Mouse (Mus musculus): ENCODE measurements around the gene Nlrc5.
"Not testable (repeated sequence)": the region's sequence is repeated elsewhere in the genome, so short reads cannot be mapped to it uniquely, and the experiment has no call there.

Gene Nlrc5

DNA sequence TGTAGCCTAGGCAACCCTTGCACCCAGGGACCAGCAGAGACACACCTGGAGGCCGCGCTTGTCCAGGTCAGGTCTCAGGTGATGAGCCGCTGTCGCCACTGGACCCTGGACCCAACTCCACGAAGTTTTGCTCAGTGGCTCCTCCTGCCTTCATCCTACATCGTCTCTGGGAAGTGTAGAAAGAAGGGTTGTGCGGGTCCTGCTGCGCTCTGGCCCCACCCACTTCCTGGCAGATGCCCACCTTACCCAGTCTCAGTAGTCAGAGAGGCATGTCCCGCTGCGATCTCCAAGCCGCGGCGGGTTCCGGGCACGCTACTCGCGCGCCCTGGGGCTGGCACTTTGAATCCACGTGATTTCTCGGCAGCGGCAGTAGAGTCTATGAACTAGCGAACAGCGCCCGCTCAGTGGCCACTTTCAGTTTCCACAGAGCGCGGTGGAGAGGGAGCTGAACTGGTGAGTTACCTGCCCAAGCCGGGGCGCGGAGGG is at the start of gene Nlrc5:
Gene Nlrc5 (plus strand): TSS at position 376 of the 486 bp plus-strand sequence.
- in situ Hi-C loops (cut with MboI, MseI), result no loop called here

DNA sequence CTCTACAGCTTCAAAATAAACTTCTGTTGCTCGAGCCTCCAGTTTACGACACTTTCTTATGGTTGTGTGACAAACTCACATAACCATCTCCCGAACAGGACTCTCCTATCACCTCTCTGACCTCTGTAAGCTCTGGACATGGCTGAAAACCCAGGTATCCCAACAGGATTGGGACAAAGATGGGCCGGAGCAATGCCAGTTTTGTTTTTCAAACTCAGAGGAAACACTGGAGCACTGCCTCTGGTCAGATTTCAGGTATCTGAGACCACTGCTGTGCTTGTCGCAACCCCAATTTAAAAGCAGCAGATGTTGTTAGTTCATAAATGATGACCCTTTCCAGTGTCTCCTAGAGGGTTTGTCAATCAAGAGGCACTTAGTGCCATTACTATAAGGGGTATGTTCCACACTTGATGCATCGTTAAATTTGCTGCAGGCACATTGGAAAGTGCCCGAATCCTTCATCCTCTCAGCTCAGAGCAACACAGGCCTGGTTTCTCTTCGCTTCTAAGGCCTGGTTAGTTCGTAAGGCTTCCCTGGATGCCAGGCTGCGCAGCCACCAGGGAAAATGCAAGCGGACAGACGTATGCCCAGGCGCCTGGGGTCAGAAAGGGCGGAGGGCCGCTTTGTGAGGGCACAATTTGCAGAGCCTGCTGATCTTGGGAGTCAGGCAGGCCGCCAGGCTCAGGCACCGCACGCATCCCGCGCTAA is 48.5 kb upstream of the Nlrc5 start:
- in situ Hi-C loops (cut with MboI, MseI), result no loop called here

DNA sequence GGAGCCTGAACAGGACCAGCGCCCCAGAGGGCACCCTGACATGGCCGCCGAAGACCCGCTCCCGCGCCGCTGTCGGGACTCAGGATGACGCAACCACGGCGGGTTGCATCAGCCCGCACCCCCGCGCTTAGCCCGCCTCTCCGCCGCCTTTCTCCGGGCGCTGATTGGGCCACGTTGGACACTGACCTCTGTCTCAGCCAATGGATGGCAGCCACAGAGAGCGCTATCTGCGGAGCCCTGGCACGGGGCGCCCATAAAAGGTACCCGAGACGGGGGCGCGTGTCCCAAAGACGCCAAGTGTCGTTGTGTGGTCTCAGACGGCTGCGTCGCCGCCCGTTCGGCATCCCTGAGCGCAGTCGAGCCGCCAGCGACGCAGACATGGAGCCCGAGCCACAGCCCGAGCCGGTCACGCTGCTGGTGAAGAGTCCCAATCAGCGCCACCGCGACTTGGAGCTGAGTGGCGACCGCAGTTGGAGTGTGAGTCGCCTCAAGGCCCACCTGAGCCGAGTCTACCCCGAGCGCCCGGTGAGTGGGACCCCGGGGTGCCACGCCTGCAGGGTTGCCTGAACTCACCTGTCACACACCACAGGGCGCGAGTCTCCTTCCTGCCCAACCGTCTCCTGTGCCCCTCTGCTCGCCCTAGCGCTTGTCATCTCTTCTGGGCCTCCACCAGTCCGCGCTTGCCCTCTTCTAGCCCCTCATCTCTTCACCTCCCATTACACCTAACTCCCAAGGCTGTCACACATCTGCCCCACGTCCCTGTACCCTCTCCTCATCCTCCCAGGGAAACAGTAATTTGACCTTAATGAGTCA is 47.7 kb upstream of the Nlrc5 start, which contains the start of gene Herpud1:
Gene Herpud1 (plus strand): TSS at position 225 of the 813 bp plus-strand sequence.
- in situ Hi-C loops (cut with MboI, MseI), result no loop called here

DNA sequence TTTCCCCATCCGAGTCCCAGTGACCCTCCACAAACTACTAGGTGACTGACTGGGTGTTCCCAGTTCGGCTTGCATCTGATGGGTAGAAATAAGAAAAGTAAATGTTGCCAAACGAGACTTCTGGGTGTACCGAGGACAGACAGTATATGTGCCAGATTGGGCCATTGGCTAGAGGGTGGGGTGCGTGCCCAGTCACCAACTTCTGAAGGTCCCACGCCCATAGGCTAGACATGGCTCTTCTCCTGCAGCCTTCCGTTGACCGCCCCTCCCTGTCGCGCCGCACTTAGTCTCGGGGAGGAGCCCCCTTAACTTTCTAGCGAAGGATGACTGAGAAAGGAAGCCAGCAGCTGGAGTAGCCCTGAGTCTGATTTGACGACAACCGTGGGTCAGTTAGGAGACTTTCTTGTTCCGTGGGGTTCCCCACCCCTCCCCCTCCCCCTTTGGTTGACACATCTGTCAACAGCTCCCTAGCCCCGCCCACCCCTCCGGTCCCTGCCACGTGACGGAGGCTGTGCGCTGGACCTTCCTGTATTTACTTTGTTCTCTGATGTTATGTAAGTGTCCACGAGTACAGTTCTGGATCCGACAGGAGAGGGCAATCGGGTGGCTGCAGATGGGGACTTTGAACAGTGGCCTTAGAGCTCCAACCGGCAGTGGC is 47.0 kb upstream of the Nlrc5 start:
- in situ Hi-C loops (cut with MboI, MseI), result no loop called here

DNA sequence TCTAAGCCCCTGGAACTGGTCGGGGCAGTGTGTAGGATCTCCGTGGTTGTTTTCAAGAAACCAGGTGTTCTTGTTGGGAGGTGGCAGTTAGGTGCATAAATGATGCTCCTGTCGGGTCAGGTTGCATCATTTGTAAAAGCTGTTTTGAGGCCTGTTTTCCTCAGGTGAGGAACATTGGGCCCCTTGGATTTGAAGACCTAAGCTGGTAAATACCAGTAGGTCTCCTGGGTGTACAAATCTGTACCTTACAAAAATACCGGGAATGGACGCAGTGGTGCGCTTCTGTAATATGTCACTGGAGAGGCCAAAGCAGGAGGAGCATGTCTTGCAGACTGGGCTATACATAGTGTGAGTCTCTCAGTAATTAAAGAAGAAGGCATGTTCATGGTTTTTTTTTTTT is 46.4 kb upstream of the Nlrc5 start:
- in situ Hi-C loops (cut with MboI, MseI), result no loop called here

DNA sequence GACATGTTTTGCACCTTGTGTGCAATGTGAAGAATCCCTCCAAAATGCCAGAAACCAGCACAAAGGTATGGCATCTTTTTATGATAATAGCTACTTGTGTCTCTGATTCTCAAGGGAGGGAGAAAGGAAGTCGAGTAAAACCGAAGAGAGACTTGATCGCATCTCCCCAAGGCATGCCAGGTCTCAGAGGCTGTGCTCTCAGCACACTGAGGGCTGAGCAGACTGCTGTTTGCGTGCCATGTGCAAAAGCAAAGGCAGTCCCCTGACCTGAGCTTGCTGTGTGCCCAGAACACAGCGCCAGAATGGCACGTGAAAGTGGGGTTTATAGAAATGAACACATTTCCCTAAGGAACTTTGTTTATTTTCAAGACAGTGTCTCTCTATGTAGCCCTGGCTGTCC is 44.6 kb upstream of the Nlrc5 start:
- in situ Hi-C loops (cut with MboI, MseI), result no loop called here

DNA sequence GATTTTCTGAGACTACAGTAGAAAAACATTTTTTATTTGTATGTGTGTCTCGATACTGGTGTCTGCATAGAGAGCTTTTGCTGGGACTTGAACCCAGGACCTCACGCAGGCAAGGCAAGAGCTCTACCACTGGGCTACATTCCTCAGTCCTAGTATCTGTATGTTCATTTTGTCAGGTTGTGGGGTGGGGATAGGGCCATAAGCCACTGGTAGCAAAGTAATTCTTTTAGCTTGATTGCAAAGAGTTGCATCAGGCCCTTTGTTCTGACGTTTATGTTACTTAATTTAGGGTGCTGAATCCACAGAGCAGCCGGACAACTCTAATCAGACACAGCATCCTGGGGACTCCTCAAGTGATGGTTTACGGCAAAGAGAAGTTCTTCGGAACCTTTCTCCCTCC is 43.7 kb upstream of the Nlrc5 start:
- in situ Hi-C loops (cut with MboI, MseI), result no loop called here

DNA sequence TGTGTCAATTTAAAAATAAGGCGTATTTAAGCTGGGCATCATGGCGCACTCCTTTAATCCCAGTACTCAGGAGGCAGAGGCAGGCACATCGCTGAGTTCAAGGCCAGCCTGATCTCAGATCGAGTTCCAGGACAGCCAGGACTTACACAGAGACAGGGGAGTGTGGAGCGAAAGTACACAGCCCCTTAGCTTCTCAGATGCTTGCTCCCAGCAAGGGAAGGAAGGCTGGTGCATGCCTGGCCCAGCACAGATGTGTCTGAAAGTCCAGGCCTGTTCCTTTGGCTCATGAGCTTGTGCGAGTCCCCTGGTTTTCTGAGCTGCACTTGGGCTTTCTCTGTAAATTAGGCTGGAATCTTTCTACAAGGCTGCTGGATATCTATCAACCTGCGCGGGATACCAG is 43.2 kb upstream of the Nlrc5 start:
- in situ Hi-C loops (cut with MboI, MseI), result no loop called here

DNA sequence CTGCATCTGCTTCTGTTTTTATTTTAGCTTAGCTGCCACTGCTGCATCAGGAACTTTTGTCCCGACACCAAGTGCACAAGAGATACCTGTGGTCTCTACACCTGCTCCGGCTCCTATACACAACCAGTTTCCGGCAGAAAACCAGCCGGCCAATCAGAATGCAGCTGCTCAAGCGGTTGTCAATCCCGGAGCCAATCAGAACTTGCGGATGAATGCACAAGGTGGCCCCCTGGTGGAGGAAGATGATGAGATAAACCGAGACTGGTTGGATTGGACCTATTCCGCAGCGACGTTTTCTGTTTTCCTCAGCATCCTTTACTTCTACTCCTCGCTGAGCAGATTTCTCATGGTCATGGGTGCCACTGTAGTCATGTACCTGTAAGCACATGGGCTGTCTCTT is 42.0 kb upstream of the Nlrc5 start:
- in situ Hi-C loops (cut with MboI, MseI), result no loop called here

DNA sequence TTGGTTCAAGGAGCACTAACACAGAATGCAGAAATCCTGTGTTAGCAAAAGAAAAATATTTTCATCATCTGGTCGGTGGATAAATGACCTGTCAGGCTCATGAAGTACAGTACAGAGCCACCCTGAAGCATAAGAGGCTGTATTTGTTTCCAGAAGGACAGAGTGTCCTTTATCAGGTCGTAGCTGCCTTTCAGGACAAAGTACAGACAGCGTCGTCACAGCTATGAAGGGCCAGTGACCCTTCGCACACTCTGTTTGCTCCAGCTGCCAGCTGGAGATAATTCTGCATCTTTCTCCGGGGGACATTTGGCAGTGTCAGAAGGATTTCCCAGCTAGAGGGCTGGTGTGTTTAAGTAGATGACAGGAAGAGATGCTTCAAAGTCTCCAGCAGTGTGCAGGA is 41.5 kb upstream of the Nlrc5 start:
- in situ Hi-C loops (cut with MboI, MseI), result no loop called here

DNA sequence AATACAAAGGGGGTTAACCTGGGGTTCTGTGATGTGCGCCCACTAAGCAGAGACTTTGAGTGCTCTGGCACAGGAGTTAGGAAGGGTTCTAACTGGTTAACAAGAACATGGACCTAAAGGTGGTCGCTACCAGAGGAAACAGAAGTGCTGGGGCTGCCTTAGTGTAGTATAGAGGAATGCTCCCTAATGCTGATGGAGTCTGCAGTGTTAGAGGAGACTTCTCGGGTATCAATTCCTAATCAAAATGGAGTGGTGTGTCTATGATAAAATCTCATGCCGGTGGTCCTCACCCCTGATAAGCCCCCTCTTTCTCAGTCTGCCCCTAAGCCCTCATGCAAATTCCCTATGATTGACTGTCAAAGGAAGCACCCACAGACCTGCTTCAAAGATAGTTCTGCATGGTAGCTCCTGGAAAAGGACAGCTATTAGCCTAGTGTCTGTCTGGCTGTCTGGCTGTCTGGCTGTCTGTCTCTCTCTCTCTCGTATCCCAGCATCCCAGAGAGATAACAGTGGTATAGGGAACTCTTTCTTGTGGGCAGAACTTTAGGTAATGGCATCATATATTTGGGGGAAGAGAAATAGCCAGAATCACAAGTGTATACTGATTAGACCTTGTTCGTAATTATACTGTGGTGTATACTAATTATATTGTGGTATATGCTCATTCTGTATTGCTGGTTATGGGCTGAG is 38.2 kb upstream of the Nlrc5 start:
- in situ Hi-C loops (cut with MboI, MseI), result no loop called here

DNA sequence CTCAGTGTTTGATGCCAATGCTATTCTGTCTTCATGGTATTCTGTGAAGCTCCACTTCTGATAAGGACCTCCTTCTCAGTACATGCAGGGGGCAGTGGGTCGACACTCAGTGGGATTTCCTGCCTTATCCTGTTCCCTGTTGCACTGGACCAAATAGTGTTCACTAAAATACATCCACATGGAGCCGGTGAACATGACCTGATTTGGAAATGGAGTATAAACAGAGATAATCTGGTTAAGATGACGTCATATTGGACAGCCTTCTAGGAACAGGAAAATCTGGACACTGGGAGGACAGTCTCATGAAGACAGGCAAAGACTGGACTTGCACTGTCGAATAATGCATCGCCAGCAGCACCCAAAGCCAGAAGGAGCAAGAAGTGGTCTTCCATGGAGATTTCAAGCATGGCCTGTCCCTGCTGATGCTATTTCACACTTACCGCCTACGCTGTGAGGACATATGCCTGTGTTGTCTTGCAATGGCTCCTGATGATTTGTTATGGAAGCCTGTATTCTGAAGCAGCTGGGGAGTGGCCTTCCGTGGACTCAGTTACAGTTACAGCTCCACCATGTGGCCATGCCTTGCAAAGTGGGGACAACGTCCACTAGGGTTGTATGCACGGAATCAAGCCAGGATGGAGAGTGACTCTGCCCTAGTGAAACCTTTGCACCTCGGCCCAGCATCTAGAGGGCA is 37.0 kb upstream of the Nlrc5 start:
- in situ Hi-C loops (cut with MboI, MseI), result no loop called here

DNA sequence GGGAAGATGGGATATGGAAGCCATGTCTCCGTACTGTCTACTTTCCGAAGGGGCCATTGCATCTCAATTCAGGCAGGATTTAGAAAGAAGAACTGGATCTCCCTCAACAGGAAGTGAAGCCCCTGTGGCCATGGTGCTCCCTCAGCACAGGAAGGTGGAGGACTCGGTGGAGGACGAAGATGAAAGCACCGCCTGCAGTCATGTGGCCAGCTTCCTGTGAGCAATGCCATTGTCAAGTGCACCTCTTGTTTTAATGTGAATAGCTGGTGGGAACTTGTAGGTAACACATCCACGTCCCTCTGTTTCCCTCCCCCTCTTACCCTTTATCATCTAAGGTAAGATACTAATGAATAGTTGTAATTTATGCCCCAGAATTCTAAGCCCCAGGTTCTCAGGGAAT is 35.6 kb upstream of the Nlrc5 start:
- in situ Hi-C loops (cut with MboI, MseI), result no loop called here

DNA sequence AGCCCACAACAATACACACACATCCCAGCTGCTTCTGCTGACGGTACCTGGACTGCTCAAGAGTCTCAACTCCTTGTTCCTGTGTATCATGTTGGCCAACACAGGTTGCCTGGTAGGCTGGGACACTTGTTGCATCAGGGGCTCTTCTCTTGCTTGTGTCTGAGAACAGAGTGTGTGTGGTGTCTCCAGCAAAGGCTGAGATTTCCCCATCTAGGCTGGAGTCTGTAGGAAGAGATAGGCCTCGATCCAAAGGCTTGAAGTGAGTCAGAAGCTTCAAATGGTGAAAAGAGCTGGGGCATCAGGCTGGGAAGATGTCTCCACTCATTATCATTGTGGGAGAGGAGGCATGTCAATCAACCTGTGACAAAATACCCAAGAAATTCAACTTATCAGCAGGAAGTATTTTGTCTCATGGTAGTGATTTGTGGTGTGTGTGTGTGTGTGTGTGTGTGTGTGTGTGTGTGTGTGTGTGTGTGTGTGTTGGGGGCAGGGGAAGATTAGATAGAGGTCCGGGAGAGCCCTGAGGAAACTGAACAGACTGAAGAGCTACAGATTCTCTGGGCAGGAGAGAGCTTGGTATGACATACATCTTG is 34.7 kb upstream of the Nlrc5 start:
- in situ Hi-C loops (cut with MboI, MseI), result no loop called here

DNA sequence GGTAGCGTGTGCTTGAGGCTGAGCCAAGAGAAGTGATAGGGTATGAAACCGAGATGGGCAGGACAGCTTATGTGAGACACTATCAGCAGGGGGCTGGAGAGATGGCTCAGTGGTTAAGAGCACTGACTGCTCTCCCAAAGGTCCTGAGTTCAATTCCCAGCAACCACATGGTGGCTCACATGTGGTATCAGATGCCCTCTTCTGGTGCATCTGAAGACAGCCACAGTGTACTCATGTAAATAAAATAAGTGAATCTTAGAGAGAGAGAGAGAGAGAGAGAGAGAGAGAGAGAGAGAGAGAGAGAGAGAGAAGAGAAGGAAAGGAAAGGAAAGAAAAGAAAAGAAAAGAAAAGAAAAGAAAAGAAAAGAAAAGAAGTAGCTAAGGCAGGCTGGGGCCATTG is 34.2 kb upstream of the Nlrc5 start:
- in situ Hi-C loops (cut with MboI, MseI), result not testable (repeated sequence)

DNA sequence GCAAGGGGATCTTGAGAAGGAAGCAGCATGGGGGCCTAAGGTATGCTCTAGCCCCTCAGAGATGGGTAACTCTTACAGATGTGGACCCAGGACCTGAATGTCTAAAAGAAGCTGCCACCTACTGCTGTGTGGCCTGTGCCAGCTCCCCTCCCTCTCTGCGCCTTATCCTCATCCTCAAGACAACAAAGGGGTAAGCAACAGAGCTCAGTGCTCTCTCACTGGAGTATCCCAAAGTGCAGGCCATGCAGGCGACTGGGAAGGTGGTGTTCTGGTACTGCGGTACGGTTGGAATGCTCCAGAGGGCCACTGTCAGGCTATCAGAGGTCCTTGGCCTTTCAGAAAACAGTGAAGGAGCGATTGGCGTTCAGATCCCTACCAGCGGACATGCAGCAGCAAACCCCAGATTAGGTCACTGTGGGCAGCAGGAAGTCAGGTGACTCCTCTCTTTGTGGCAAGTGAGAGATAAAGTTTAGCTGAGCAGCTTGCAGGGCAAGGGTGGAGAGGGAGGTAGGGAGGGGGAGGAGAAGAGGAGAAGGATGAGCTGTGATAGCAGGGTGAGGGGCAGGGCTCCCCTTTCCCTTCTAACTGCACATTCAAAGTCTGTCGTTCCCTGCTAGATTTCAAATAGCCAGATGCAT is 25.6 kb upstream of the Nlrc5 start:
- in situ Hi-C loops (cut with MboI, MseI), result no loop called here

DNA sequence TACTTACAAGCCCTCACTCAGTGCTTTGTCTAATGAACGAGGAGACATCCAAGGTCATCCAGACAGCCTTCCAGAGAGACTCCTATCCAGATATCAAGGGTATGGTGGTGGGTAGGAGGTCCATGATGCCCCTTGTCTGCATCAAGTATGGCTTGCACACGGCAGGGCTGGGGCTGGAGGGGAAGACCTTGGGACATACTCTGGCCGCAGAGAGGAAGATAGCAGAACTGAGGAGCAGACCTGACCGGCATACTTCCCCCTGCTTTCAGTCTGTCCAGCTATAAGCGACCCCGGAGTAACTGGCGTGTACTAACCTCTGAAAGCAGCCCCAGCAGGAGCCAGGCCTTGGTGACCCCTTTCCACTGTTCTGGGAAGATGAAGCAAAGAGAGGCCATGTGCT is 24.6 kb upstream of the Nlrc5 start:
- in situ Hi-C loops (cut with MboI, MseI), result no loop called here

DNA sequence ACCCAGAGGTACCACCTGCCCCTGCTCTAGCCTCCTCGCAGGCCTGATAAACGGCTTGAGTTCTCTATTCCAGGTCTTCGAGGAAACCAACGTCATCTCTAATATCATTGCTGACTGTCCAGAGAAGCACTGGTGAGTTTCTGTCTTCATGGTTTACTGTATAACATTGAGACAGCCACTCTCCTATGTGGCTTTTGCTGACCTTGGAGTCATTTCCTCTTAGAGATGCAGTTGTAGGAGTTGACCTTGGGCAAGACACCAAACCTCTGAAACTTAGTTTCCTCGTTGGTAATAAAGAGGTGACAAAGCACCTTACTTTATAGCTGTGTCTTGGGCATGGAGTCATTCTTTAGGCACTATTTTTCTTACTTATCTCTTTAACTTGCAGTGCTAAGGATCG is 21.6 kb upstream of the Nlrc5 start:
- in situ Hi-C loops (cut with MboI, MseI), result no loop called here

DNA sequence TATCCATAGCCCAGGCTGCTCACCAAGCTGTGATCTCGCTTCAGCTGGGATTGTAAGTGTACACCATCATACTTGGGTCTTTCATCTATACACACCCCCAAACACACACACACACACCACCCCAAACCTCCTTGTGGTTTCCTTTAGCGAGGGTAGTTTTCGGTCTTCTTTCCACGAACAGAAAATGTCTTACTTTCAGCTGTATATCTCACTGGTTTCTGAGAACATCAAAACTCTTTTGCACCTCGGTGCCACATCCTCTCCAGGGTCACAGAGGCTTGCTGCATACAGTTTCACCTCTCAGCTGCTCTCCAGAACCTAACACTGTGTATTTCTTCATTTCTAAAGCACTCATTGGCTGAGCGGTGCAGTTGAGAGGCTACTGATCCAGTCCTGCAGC is 20.6 kb upstream of the Nlrc5 start:
- in situ Hi-C loops (cut with MboI, MseI), result no loop called here

DNA sequence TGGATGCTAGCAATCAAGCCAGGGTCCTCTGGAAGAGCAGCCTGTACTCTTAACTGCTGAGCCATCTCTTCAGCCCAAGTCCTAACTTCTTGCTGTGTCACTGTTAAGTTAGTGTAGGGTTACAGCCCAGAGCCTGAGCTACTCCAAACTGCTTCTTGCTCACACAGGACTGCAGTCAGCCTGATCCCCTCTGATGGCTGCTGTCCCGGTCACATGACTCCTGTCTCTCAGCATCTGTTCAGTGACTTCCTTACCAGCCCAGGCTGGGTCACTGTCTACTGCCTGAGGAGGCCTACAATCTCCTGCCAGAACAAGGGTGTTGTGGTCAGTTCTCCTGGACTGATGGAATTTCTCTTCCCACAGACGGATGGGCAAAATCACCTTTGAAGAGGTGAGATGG is 18.9 kb upstream of the Nlrc5 start:
- in situ Hi-C loops (cut with MboI, MseI), result no loop called here

All from T-helper 17 cell (primary cell).